Mouse (Mus musculus) frontal cortex, postnatal 36 days (tissue): ENCODE data around the gene Eno2.
"Not testable (repeated sequence)": the region's sequence is repeated elsewhere in the genome, so short reads cannot be mapped to it uniquely, and the experiment has no call there.

Source experiments
- DNase-seq, 2 experiments: peaks; one replicate each; pipeline ENCODE4 v3.0.0; 2022; ENCODE audit warnings: low spot score in 2 of 2

Gene Eno2

DNA sequence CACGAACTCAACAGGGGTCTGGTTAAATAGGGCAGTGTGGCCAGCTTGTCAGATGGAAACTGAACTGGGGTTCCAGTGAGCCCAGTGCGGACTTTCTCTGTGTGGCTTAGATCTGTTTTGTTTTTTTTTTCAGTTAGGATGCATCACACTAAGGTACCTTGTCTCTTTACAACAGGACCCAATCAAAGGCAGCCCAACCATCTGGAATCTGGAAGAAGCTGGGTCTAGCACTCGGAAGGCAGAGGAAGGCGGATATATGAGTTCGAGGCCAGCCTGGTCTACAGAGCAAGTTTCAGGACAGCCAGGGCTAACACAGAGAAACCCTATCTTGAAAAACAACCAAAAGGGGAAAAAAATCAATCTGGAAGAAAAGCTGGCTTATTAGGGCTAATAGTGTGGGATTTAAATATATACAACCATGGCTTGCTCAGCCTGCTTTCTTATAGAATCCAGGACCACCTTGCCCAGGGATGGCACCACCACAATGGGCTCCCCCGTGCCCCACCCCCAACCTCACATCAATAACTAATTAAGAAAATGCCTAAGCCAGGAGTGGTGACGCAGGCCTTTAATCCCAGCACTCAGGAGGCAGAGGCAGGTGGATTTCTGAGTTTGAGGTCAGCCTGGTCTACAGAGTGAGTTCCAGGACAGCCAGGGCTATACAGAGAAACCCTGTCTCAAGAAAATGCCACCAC lies 37.1 kb upstream of the Eno2 start:
- no peak for DNase-seq

DNA sequence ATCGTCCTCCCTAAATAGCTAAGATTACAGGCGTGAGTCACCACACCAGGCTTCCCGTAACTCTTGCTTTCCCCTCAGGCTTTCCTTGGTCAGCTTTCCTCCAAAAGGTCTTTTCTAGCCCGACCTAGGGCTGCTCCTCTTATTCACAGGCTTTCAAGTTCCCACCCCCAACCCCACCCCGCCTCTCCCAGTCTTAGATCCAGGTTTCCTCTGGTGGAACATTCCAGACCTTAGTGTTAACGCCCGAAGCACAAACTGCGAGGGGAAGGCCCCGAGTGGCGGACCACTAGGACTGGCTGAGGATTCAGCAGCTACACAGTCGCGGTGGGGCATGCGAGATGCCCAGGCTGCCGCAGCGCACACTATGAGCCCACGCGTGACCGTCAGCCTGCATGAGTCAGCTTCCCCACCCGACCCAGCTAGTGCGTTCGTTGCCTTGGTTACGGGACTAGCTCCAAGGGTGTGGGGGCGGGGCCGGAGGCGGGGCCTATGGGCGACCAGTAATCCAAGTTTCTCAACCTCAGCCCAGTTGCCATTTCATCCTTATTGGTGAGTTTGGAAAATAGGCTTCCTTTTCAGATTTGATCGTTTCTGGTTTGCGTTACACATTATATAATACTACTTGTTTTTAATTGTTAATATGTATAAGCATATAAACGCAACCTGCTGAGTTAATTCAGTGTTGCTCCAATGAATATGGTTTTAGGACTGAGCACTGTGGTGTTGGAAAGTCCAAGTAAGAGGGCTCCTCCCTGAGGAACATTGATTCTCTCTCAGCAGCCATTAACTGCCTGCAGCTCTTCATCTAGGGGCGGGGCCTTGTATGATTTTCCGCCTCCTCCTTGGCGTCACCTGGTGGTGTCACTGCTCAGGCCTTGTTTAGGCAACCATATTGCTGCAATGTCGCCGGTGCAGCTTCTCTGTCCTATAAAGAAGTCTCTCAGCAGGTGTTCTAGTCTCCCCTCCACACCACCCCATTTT lies 36.2 kb upstream of the Eno2 start:
- DNase-seq = peak; percentile 94 to 97

DNA sequence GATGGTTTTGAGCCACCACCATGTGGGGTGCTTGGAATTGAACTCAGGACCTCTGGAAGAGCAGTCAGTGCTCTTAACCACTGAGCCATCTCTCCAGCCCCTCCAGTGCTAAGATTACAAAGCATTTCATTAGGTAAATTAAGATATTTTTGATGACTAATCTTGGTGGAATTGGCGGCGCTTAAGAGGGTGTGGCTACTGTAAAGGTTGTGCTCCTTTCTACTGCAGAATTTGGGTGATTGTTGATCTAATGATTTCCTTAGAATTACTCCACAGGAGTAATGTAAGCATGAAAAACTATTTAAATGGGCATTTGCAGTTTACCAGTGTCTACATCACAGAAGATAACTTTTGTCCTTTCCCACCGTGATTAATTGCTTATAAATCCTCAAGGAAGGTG lies 34.9 kb upstream of the Eno2 start:
- DNase-seq = no peak

DNA sequence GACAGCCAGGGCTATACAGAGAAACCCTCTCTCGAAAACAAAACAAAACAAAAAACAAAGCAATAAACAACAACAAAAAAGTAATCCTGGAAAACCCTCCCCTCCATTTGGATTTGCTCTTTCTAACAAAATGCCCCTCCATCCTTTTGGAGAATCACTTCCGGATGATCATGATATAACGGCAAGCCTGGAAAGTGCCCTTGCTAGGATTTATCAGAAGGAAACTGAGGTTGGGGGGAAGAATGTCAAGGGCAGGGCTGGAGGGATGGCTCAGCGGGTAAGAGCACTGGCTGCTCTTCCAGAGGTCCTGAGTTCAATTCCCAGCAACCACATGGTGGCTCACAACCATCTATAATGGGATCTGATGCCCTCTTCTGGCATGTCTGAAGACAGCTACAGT lies 34.2 kb upstream of the Eno2 start:
- DNase-seq = not testable (repeated sequence)

DNA sequence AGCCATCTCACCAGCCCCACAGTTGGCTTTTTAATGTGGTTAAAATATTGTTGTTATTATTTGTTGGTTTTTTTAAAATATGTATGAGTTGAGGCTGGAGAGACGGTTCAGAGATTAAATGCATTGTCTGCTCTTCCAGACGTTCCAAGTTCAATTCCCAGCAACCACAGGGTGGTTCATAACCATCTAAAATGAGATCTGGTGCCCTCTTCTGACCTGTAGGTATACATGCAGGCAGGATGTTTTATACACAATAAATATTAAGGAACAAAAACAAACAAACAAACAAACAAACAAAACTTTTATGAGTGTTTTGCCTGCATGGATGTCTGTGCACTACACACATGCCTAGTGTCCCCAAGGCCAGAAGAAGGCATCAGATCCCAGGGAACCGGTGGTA lies 33.6 kb upstream of the Eno2 start:
- no peak for DNase-seq

DNA sequence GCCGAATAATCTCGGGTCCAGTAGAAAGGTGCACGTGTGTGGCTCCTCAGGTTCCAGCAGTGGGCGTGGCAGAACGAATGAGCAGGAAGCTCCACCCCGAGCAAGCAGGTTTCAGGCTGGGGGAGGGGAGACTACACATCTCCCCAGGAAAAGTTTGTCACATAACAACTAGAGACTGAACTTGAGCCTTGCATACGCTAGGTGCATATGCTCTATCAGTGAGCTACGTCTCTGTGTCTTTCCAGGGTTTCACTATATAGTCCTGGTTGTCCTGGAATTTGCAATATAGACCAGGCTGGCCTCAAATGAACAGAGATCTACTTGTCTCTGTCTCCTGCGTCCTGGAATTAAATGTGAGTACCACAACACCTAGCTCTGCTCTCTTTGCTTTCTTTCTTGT lies 32.9 kb upstream of the Eno2 start:
- DNase-seq = not testable (repeated sequence)

DNA sequence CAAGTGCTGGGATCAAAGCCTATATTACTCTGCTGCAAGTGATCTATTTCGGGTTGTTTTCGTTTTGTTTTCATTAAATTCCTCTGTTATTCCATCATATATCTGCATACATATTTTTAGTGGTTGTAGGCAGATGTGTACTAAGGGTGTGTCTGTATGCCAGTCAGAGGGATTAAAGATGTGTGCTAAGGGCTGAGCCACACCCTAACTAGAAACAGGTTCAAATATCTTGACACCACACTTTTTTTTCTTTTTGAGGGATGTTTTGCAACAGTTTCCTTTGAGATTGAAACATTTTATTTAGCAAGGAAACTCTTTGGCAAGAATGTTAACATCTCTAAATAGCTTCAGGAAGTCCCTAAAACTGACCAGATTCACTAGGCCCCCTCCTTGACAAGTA lies 26.7 kb upstream of the Eno2 start:
- no peak for DNase-seq

DNA sequence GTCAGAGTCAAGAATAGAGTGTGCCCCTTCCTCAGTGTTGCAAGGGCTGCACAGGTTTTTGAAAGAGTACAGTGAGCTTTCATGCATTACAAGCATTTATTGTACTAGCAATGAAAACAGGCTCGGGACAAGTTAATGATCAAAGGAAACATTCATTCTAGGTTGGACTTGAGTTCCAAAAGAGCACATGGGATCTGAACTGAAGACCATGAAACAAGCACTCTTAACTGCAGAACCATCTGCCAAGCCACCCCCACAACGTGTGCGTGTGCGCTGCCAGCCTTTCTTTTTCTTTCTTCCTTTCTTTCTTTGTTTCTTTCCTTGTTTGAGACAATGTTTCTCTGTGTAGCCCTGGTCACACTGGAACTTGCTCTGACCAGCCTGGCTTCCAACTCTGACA lies 26.3 kb upstream of the Eno2 start:
- no peak for DNase-seq

DNA sequence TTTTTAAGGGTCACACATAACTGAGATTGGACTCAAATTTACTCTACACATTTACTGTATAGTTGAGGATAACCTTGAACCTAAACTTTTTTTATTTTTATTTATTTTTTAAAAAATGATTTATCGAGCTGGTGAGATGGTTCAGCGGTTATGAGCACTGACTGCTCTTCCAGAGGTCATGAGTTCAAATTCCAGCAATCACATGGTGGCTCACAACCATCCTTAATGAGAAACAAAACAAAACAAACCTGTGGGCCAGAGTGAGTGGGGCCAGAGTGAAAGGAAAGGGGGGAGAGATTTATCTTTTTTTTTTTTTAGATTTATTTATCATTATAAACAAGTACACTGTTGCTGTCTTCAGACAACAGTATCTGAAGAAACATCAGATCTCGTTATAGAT lies 22.4 kb upstream of the Eno2 start:
- DNase-seq = no peak

DNA sequence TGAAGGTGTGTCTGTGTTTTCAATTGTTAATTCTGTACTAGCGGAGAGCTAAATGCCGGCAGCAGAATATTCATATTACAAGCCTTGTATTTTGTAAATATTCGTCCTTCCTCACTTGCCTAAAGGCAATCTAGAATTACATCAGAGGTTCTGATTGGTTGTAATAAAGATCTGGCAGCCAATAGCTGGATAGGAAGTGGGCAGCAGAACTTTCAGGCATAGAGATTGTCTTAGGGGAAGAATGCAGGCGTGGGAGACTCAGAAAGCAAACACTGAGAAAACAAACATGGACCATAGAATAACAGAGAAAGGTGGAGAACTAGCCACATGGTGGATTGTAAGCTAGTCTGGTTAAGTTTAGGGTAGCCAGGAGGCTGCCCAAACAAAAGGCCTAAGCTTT lies 20.6 kb upstream of the Eno2 start:
- no peak for DNase-seq

DNA sequence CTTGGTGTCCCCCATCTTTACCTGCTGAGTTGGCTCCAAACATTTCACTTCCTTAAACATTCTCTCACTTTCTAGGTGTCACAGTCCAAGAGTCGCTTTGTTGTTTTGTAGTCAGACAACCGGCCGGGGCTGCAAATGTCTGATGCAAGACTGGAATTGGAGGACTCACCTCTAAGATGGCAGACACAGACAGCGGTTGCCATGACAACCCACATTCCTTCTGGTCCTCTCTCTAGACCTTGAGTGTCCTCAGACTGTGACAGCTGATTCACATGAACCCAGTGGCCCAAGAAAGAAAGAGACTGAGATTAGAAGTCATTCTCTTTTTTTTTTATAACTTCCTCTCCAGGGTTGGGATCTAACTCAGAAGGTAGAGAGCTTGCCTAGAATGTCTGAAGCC lies 20.0 kb upstream of the Eno2 start:
- no peak for DNase-seq

DNA sequence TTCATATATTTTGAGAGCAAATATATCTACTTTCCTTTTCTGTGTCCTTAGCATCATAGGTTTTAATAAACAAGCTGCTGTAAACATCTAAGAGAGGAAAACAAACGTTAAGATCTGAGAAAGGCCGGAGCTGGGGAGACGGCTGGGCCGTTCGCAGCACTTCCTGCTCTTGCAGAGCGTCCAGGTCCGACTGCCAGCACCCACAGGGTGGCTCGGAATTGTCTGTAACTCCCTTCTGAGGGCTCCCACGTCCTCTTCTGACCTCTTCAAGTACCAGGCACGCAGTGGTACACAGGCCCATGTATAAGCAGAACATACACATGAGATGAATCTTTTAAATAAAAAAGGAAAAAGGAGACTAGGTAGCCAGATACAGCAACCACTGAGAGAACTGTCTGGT lies 18.2 kb upstream of the Eno2 start:
- no peak for DNase-seq

DNA sequence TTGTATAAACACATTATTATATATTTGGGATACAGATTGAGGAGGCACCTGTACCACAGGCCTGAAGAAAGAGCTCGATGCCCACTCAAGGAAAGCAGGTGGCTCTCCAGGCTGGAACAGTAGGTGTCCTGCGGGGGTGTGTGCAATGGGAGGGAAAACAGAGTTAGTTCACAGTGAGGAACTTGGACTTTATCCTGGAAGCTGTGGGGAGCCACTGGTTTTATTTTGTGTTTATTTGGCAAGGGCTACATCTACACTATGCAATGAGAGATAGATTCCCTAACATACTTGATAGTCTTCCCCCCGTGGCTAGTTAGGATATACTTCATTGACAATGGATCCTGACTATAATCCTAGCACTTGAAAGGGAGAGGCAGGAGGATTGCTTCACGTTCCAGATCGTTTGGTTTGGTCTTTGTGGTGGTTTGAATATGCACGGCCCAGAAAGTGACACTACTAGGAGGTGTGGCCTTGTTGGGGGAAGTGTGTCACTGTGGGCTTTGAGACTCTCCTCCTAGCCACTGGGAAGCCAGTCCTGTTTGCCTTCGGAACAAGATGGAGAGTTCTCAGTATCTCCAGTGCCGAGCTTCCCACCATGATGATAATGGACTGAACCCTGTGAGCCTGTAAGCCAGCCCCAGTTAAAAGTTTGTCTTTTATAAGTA lies 17.4 kb upstream of the Eno2 start:
- DNase-seq = no peak

DNA sequence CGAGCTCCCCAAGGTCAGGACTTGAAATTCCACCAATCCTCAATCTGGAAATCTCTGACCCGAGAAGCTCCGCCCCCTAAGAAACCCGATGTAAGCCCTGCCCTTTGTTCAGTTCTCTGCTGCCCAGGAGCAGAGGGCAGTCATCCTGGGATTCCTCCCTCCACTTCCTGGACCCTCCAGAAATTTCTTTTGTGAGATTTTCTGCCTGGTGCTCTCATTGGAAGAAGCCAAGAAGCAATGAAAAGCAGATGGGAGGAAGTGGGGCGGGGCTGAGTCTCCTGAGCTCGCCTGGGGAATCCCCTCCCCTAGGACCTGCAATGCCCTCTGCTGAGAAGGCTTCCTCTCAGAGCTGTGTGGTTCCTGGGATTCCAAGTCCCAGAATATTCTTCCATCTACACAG lies 13.0 kb upstream of the Eno2 start:
- no peak for DNase-seq

DNA sequence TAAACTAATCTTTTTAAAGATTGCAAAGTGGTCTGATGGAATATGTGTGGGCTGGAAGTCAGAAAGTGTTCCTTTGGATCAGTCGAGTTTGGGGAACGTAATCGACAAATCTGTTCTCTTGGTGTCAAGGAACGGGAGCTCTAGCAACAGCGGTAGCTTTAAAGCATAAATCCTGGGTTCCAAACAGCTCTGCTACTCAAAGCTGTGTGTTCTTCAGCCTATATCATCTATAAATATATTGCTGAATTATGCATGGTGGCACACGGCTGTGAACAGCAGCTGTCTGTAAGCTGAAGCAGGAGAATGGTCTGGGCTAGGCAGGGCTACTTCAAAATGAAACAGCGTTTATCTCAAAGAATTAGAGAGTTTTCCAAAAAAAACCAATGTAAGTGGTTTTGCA lies 11.4 kb upstream of the Eno2 start:
- DNase-seq = peak in 1 of 2 experiments; percentile 26

DNA sequence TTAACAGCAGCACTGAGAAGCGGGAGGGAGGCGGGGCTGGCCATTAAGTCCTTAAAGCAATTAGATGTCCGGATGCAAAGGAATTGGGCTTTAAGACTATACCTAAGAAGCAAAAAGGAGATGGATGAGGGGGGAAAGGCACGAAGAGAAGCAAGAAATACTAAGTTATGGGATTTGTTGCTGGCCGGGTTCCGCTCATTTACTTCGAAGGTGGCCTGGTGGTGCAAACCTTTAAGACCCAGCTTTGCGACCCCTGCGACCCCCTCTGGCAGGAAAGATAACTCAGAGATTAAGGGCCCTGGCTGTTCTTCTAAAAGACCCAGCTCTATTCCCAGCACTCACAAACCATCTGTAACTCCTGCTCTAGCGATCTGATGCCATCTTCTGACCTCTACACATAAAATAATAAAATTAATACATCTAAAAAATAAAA lies 10.5 kb upstream of the Eno2 start:
- no peak for DNase-seq

DNA sequence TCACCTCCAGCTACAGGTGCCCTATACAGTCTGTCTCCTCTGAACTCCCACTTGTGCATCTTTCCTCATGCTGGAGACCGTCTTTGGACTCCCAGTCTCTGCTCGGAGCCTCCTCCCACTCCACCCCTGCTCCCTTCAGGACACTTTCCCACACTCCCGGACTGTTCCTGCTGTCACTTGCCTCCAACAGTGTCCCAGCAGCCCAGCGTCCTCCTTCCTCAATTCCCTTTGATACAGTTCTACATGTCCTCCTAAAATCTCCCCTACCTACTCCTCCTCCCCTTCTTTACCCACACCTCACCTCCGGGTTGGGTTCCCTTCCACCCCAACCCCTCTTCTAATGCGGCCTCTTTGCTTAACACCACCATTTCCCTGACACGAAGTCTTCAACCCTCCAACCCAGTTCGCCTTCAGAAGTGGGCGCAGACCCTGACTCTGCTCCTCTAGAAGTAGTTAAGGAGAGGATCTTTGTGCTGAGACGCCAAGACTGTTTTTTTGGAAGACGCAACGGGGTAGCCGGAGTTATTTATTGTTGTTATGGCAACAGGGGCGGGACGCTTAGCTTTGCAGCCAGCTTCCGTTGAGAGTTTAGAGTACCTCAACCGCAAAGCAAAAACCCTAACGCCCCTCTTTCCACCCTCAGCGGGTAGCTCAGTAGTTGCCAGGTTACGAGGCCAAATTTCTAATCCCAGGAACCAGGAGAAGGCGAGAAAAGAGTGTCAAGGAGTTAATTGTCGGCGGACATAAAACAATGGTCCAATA lies 9.9 kb upstream of the Eno2 start, which contains the start of gene Lrrc23:
Gene Lrrc23, minus strand, starts transcription at position 506 of the 762 bp plus-strand sequence.
- DNase-seq = peak in 1 of 2 experiments; percentile 34

DNA sequence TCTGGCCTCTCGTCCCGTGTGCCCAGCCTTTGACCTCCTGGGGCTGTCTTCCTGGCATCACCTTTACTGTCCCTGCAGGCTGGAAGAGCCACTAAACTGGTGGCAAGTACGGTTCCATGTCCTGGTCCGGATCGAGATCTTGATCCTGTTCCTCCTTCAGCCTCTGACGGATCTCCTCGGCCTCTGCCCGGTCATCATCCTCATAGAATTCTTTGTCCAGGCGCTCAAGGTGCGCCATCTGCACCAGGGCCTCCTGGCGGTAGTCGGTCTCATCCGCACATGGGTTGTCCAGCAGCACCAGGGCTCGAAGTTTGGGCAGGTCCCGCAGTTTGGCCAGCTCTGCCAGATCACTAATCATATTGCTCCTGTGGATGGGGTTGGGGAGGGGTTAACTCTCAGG lies 1.0 kb upstream of the Eno2 start:
- no peak for DNase-seq

DNA sequence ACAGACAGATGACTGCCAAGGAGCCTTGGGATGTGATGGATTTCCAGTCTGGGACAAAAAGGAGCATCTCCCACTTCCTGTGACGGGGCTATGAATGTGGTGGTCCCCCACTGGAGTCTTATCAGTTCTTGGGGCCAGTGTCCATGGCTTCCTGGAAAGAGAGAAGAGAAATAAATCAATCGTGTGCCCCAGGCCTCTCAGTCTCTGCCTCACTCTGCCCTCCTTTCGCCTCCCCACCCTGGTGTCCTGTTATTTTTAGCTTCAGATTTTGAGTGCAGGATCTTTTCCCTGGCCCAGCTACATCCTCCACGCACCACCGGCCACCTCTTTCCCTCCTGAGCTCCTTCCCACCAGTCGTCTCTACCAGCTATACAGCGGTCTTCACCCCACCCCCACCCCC lies 540 bp upstream of the Eno2 start:
- no peak for DNase-seq

DNA sequence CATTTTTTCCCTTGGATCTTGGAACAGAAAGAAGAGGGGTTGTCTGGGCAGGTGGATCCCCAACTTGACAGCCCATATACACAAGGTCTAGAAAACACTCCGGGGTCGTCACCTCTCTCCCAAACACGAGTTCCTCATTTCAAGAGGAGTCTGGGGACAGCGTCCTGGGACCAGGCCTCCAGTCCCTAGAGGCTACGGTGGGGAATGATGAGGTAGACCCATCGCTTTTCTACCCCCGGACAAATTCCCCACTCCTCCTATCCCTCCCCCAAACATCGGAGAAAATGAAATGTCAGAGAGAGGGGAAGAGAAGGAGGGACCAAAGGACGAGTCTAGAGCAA lies 799 bp downstream of the Eno2 start:
- DNase-seq = no peak

DNA sequence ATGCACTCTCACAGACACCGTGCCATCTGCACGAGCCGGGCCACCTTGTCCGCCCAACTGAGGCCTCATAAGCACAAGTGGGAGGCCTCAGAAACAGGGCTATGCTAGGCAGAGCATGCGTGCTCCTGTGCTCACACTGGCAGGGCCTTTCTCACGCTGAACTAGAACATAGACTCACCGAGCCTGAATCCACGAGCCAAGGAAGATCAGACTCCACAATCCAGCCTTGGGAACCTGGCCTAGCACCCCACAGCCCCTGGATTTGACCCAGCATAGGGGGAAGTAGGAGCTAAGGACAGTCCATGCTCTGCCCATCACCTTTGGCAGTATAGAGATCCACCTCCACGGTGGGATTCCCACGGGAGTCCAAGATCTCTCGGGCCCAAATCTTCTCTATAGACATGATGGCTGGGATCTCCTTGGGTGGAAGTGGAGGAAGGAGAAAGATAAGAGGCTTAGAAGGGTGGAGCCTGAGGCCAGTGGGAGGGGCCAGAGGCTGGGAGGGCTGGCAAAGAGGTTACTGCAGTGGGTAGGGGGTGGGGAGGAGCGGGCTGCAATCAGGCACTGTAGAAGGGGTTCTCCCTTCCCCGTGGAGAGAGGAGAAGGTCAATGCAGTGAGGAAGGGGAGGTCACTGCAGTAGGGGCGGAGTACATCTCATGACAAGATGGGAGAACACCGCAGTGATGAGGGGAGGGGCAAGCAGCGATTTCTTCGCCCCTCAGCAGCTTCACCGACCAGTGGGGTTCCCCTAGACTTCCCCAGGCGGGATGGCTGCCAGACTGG lies 1.4 kb downstream of the Eno2 start:
- peak; percentile 57 to 60 for DNase-seq
